Mouse (Mus musculus): ENCODE data around the gene Smc5.

GRCm38 (mm10) chr19:23317989-23318358 is 44.3 kb upstream of the Smc5 start:
- TF ChIP-seq CTCF (IDR thresholded peaks at IDR 0.05; ENCODE audit: borderline replicate concordance, control insufficient read depth, extremely low read depth, insufficient read depth, low read length, poor library complexity) (no peak), POLR2A (IDR thresholded peaks at IDR 0.05; ENCODE audit: control insufficient read depth, extremely low read depth, insufficient read depth, low read length, poor library complexity) (no peak)

All from thymus, adult 2 months (tissue).